Mouse (Mus musculus) hindbrain, embryonic 15.5 days (tissue): ENCODE data around the gene Gimap5. TPM values are rescaled to one million over a fixed set of nuclear protein-coding genes. Genes with fewer than 3 reads are reported as not detected.

Source experiments
- ATAC-seq: fragments of 200-750 bp; cut with Nextera tagmentation; 2 replicates; pipeline ENCODE4 v1.8.0; 2017; ENCODE audit warnings: low read depth, moderate number of reproducible peaks, moderate TSS enrichment; ENCODE audit not compliant: low FRiP score
- H3K27ac ChIP-seq: fragments of 300-500 bp; sonication (generic); replicated peaks from 2 replicates; pipeline ENCODE4 v1.5.1; 2015; ENCODE audit warnings: mild to moderate bottlenecking, inconsistent platforms
- H3K27me3 ChIP-seq: fragments of 300-500 bp; sonication (generic); 2 replicates; pipeline ENCODE4 v1.6.1; 2015; ENCODE audit warnings: control low read depth, inconsistent platforms
- H3K36me3 ChIP-seq: fragments of 300-500 bp; sonication (generic); 2 replicates; pipeline ENCODE4 v1.6.1; 2015; ENCODE audit warnings: control low read depth, inconsistent platforms
- H3K4me1 ChIP-seq: fragments of 300-500 bp; sonication (generic); replicated peaks from 2 replicates; pipeline ENCODE4 v1.6.1; 2015; ENCODE audit warnings: control low read depth, inconsistent platforms
- H3K4me2 ChIP-seq: fragments of 300-500 bp; sonication (generic); 2 replicates; pipeline ENCODE4 v1.6.1; 2015; ENCODE audit warnings: moderate library complexity, mild to moderate bottlenecking, inconsistent platforms
- H3K4me3 ChIP-seq: fragments of 300-500 bp; sonication (generic); 2 replicates; pipeline ENCODE4 v1.5.1; 2015; ENCODE audit warnings: mild to moderate bottlenecking, inconsistent platforms
- H3K9ac ChIP-seq: fragments of 300-500 bp; sonication (generic); 2 replicates; pipeline ENCODE4 v1.6.1; 2015; ENCODE audit warnings: inconsistent platforms
- H3K9me3 ChIP-seq: fragments of 300-500 bp; sonication (generic); 2 replicates; pipeline ENCODE4 v1.6.1; 2016; ENCODE audit warnings: control low read depth, inconsistent platforms
- WGBS: fragments of 180-500 bp; shearing (Covaris S2); methylation state at CpG from one replicate; pipeline ENCODE4 v1.1.7; 2015; 5-methylcytosine and 5-hydroxymethylcytosine counted together
- polyA plus RNA-seq: library from polyadenylated mRNA; unstranded; fragments of >200 nt; fragmentation: Nextera tagmentation; extraction: Ambion mirVana; gene quantifications from 2 replicates; pipeline ENCODE4 v1.2.1, GENCODE M21; 2015

Gene Gimap5
- polyA plus RNA-seq, 1 experiment from 2014 or later: 1.2 TPM

DNA sequence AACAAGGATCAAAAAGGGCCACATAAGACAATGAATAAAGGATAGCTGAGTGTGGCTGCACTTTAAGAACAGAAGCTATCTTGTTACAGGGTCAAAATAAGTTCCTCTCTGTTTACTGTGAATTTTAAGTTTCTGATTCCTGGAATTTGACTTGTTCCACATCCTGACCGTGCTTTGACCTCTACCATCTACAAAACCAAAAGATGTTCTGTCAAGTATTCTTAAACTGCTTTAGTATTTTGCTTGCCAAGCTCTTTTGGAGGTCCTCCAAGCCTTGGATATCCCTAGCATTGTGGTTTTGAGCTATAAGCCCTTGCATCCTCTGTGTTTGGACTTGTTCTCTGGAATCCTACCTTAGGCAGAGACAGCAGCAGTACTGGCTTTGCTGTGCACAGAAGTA is 39.2 kb downstream of the Gimap5 start:
- 76% methylated on average over 1 of the region's 1 CpGs for WGBS
- H3K9ac ChIP-seq: no peak overlapping the region
- H3K4me2 ChIP-seq: no peak overlapping the region
- H3K36me3 ChIP-seq: no peaks in the 10 kb centered on the region
- no peaks in the 10 kb centered on the region for H3K9me3 ChIP-seq
- H3K27ac ChIP-seq: no peak overlapping the region
- H3K27me3 ChIP-seq: no peaks in the 10 kb centered on the region
- no peak overlapping the region for H3K4me3 ChIP-seq
- ATAC-seq: no peak
- no peaks in the 10 kb centered on the region for H3K4me1 ChIP-seq

GRCm38 (mm10) chr6:48785601-48786000 is 39.6 kb downstream of the Gimap5 start:
- WGBS: 80% methylated on average over 2 of the region's 2 CpGs
- Histone ChIP-seq H3K4me2 (no peak overlapping the region), H3K36me3 (no peaks in the 10 kb centered on the region), H3K27me3 (no peaks in the 10 kb centered on the region), H3K4me1 (no peaks in the 10 kb centered on the region), H3K4me3 (no peak overlapping the region), H3K27ac (no peak overlapping the region), H3K9me3 (no peaks in the 10 kb centered on the region), H3K9ac (no peak overlapping the region)
- ATAC-seq: no peak

DNA sequence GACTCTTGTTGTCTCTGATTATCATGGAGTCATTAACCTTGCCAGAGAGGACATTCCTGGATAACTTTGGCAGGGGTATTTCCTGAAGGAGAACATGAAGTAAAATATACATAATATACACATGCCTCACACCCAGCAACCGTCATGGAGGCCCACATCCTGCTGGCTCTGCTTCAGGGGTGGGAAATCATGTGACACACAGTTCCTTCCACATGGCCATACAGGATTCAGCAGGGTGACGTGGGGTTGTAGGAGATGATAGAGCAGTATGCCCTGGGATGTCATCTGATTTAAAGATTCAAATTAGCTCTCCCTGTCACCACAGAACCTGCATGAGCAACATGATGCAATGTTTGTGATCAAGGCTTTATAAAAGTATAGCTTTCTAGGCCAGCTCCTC is 41.9 kb downstream of the Gimap5 start:
- H3K9ac ChIP-seq: no peak overlapping the region
- H3K27me3 ChIP-seq: no peaks in the 10 kb centered on the region
- no peak overlapping the region for H3K4me3 ChIP-seq
- H3K27ac ChIP-seq: no peak overlapping the region
- no peaks in the 10 kb centered on the region for H3K36me3 ChIP-seq
- H3K4me2 ChIP-seq: no peak overlapping the region
- H3K9me3 ChIP-seq: no peaks in the 10 kb centered on the region
- ATAC-seq: no peak
- 78% methylated on average over 2 of the region's 2 CpGs for WGBS
- no peaks in the 10 kb centered on the region for H3K4me1 ChIP-seq

GRCm38 (mm10) chr6:48801897-48802296 is 55.9 kb downstream of the Gimap5 start:
- Histone ChIP-seq H3K27ac (no peak overlapping the region), H3K4me1 (no peaks in the 10 kb centered on the region), H3K9ac (no peak overlapping the region), H3K4me3 (no peak overlapping the region), H3K27me3 (no peaks in the 10 kb centered on the region), H3K9me3 (no peaks in the 10 kb centered on the region), H3K4me2 (no peak overlapping the region), H3K36me3 (no peaks in the 10 kb centered on the region)
- ATAC-seq: no peak
- 93% methylated on average over 1 of the region's 1 CpGs for WGBS

GRCm38 (mm10) chr6:48803406-48804051 is 57.5 kb downstream of the Gimap5 start:
- Histone ChIP-seq H3K9ac (no peak overlapping the region), H3K9me3 (no peaks in the 10 kb centered on the region), H3K4me3 (no peak overlapping the region), H3K4me1 (no peaks in the 10 kb centered on the region), H3K27me3 (no peaks in the 10 kb centered on the region), H3K36me3 (no peaks in the 10 kb centered on the region), H3K4me2 (no peak overlapping the region), H3K27ac (no peak overlapping the region)
- ATAC-seq: no peak

Other genes starting within 250 kb of the Gimap5 start
- gene Atp6v0e2, start 208.6 kb upstream of the Gimap5 start, polyA plus RNA-seq: 296 and 311 TPM in 2 replicates
- gene Lrrc61, start 191.4 kb upstream of the Gimap5 start, polyA plus RNA-seq: 24.8 and 29.2 TPM in 2 replicates
- 5.1 and 7.6 TPM in 2 replicates for gene Rarres2, start 173.4 kb upstream of the Gimap5 start, polyA plus RNA-seq
- gene Gm45021, start 156.6 kb upstream of the Gimap5 start, polyA plus RNA-seq: not detected in 2 replicates
- gene Repin1, start 152.3 kb upstream of the Gimap5 start, polyA plus RNA-seq: 44.3 and 46.1 TPM in 2 replicates
- gene Gm44965, start 152.3 kb upstream of the Gimap5 start, polyA plus RNA-seq: 1.0 TPM in 1 of 2 replicates, not detected in the other
- 13.5 and 14.5 TPM in 2 replicates for gene Zfp775, start 144.1 kb upstream of the Gimap5 start, polyA plus RNA-seq
- gene AI854703, start 119.4 kb upstream of the Gimap5 start, polyA plus RNA-seq: 26.4 and 27.1 TPM in 2 replicates
- 0.56 TPM in 2 replicates for gene Gimap8, start 99.0 kb upstream of the Gimap5 start, polyA plus RNA-seq
- gene Gimap9, start 70.1 kb upstream of the Gimap5 start, polyA plus RNA-seq: 1.6 and 1.7 TPM in 2 replicates
- 1.1 and 1.4 TPM in 2 replicates for gene Gimap4, start 61.6 kb upstream of the Gimap5 start, polyA plus RNA-seq
- 7.5 and 7.9 TPM in 2 replicates for gene Gimap6, start 38.0 kb upstream of the Gimap5 start, polyA plus RNA-seq
- 0.66 and 1.1 TPM in 2 replicates for gene Gm28053, start 27.6 kb upstream of the Gimap5 start, polyA plus RNA-seq
- gene Gimap7, start 27.6 kb upstream of the Gimap5 start, polyA plus RNA-seq: not detected in 2 replicates
- 6.5 and 6.7 TPM in 2 replicates for gene Gimap1, start 7.1 kb upstream of the Gimap5 start, polyA plus RNA-seq
- gene Gimap3, start 24.7 kb downstream of the Gimap5 start, polyA plus RNA-seq: not detected in 2 replicates
- gene Tmem176a, start 94.7 kb downstream of the Gimap5 start, polyA plus RNA-seq: 23.0 and 27.2 TPM in 2 replicates
- gene Tmem176b, start 95.3 kb downstream of the Gimap5 start, polyA plus RNA-seq: 111 and 139 TPM in 2 replicates
- gene Aoc1, start 126.7 kb downstream of the Gimap5 start, polyA plus RNA-seq: not detected in 2 replicates
- not detected in 2 replicates for gene 1600015I10Rik, start 183.7 kb downstream of the Gimap5 start, polyA plus RNA-seq
- not detected in 2 replicates for gene Doxl2, start 228.8 kb downstream of the Gimap5 start, polyA plus RNA-seq
- not detected in 2 replicates for gene Svs1, start 240.7 kb downstream of the Gimap5 start, polyA plus RNA-seq